Mouse (Mus musculus) liver, postnatal 0 days (tissue): ENCODE data around the gene Kiz.

Experiments
- CTCF ChIP-seq: sonication (generic); IDR thresholded peaks from 2 replicates; pipeline ENCODE4 v1.5.1; 2016; ENCODE audit warnings: antibody characterized with exemption, low read depth
- EP300 ChIP-seq: IDR thresholded peaks from 2 replicates; pipeline ENCODE4 v1.6.1; 2016; ENCODE audit warnings: antibody characterized with exemption, low read depth, mild to moderate bottlenecking

DNA sequence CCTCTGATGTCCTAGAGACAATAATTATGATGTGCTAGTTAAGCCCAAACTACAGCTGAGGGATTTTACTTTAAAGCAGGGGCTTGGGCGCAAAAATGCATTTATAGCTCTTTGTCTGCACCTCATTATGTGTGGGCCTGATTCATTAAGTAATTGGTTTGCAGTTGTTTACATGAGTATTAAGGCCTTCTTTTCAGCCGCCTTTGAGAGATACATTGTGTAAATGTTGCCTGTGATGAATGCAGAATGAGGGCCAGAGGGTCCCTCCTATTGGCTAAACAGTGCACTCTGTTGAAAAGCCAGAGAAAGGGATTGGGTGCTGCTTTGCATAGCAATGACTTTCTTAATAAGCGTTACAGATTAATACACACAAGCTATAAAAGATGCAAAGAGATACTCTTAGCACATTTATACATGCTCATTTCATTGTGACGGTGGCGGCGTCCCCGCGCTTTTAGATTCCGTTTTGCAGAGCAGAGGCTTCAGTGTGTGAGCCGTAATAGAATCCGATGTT, 102.8 kb downstream of the Kiz start:
- no peak for TF ChIP-seq CTCF
- no peak for TF ChIP-seq EP300
